Mouse (Mus musculus) forebrain, embryonic 13.5 days (tissue): Measurements from ENCODE around the gene Car9. TPM values are rescaled to one million over a fixed set of nuclear protein-coding genes. Genes with fewer than 3 reads are reported as not detected.

Experiments
- ATAC-seq: fragments of 200-750 bp; cut with Nextera tagmentation; 2 replicates; pipeline ENCODE4 v1.8.0; 2017
- H3K27ac ChIP-seq: fragments of 300-500 bp; sonication (generic); 2 replicates; pipeline ENCODE4 v1.5.1; 2015; ENCODE audit warnings: inconsistent platforms, mild to moderate bottlenecking, moderate library complexity
- H3K27me3 ChIP-seq: fragments of 300-500 bp; sonication (generic); 2 replicates; pipeline ENCODE4 v1.6.1; 2015; ENCODE audit warnings: mild to moderate bottlenecking, inconsistent platforms
- H3K36me3 ChIP-seq: fragments of 300-500 bp; sonication (generic); 2 replicates; pipeline ENCODE4 v1.6.1; 2015; ENCODE audit warnings: mild to moderate bottlenecking, inconsistent platforms; ENCODE audit not compliant: poor library complexity, severe bottlenecking
- H3K4me1 ChIP-seq: fragments of 300-500 bp; sonication (generic); 2 replicates; pipeline ENCODE4 v1.6.1; 2015; ENCODE audit warnings: inconsistent platforms
- H3K4me2 ChIP-seq: fragments of 300-500 bp; sonication (generic); 2 replicates; pipeline ENCODE4 v1.6.1; 2015; ENCODE audit warnings: inconsistent platforms, mild to moderate bottlenecking, moderate library complexity
- H3K4me3 ChIP-seq: fragments of 300-500 bp; sonication (generic); 2 replicates; pipeline ENCODE4 v1.5.1; 2015; ENCODE audit warnings: mild to moderate bottlenecking, inconsistent platforms
- H3K9ac ChIP-seq: fragments of 300-500 bp; sonication (generic); 2 replicates; pipeline ENCODE4 v1.6.1; 2015; ENCODE audit warnings: mild to moderate bottlenecking, inconsistent platforms
- H3K9me3 ChIP-seq: fragments of 300-500 bp; sonication (generic); replicated peaks from 2 replicates; pipeline ENCODE4 v1.6.1; 2016; ENCODE audit warnings: inconsistent platforms
- WGBS: fragments of 180-500 bp; shearing (Covaris S2); methylation state at CpG from one replicate; pipeline ENCODE4 v1.1.7; 2015; 5-methylcytosine and 5-hydroxymethylcytosine counted together
- polyA plus RNA-seq: library from polyadenylated mRNA; unstranded; fragments of >200 nt; fragmentation: Nextera tagmentation; extraction: Ambion mirVana; gene quantifications from 2 replicates; pipeline ENCODE4 v1.2.1, GENCODE M21; 2015

The Car9 gene
- polyA plus RNA-seq = 0.40 and 0.80 TPM in 2 replicates

DNA sequence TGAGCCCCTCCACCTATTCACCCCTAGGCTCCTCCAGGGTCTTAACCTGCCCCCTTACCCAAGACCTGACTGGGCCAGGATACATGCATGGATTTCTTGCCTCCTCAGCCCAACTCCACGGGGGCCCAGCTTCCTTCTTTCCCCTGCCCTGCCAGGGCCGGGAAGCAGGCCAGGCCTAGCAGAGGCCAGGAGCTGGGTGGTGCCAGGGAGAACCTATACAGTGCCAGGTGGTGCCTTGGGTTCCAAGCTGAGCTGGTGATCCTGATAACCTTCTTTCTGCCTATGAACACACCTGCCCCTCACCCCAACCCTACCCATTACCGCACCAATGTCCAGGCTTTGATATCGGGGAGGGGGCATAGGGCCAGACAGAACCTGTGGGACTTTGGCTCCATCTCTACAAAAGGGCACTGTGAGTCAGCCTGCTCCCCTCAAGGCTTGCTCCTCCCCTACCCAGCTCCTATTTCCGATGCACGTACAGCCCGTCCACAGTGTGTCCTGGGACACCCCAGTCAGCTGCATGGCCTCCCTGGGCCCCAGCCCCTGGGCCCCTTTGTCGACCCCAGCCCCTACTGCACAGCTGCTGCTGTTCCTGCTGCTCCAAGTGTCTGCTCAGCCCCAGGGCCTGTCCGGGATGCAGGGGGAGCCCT is at the start of gene Car9:
TSS of gene Car9 (plus strand) at position 431 of the 650 bp plus-strand sequence.
- peaks cover 33% of the 10 kb centered on the region for H3K27me3 ChIP-seq
- no peak within 1 kb of the TSS for H3K9ac ChIP-seq
- peak within 1 kb of the TSS; percentile 56 for H3K4me2 ChIP-seq
- 54% methylated on average over 9 of the region's 9 CpGs for WGBS
- ATAC-seq = no peak
- H3K9me3 ChIP-seq = no peaks in the 10 kb centered on the region
- no peaks in the 10 kb centered on the region for H3K36me3 ChIP-seq
- no peak within 1 kb of the TSS for H3K27ac ChIP-seq
- H3K4me3 ChIP-seq = no peak within 1 kb of the TSS
- H3K4me1 ChIP-seq = peaks cover 18% of the 10 kb centered on the region

DNA sequence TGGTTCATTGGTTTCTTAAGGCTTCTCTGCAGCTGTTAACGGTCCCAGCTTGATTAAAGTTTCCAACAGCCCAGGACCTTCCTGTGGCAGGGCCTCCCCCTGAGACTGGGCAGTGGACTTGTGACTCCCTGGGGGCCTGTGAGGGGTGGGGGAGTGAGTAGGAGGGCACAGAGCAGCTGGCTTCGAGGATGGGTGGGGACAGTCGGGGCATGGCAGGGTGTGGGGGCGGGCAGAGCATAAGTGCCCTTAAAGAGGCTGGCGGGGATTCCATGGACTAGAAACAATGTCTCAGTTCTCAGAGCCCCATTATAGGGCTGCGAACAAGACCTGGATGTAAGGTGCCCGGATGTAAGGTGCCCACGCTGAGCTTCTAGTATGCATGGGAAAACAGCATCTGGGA is 49.6 kb upstream of the Car9 start:
- Histone ChIP-seq H3K4me2 (no peak overlapping the region), H3K4me3 (no peak overlapping the region), H3K36me3 (no peaks in the 10 kb centered on the region), H3K27ac (no peak overlapping the region), H3K4me1 (peaks cover 11% of the 10 kb centered on the region), H3K9me3 (no peaks in the 10 kb centered on the region), H3K27me3 (peaks cover 26% of the 10 kb centered on the region), H3K9ac (no peak overlapping the region)
- ATAC-seq = no peak
- WGBS = 26% methylated on average over 8 of the region's 8 CpGs

GRCm38 (mm10) chr4:43463102-43463501 is 43.7 kb upstream of the Car9 start:
- Histone ChIP-seq H3K27me3 (no peaks in the 10 kb centered on the region), H3K9me3 (no peaks in the 10 kb centered on the region), H3K9ac (no peak overlapping the region), H3K36me3 (no peaks in the 10 kb centered on the region), H3K4me2 (no peak overlapping the region), H3K27ac (no peak overlapping the region), H3K4me3 (no peak overlapping the region), H3K4me1 (no peaks in the 10 kb centered on the region)
- 95% methylated on average over 5 of the region's 5 CpGs for WGBS
- ATAC-seq = no peak

DNA sequence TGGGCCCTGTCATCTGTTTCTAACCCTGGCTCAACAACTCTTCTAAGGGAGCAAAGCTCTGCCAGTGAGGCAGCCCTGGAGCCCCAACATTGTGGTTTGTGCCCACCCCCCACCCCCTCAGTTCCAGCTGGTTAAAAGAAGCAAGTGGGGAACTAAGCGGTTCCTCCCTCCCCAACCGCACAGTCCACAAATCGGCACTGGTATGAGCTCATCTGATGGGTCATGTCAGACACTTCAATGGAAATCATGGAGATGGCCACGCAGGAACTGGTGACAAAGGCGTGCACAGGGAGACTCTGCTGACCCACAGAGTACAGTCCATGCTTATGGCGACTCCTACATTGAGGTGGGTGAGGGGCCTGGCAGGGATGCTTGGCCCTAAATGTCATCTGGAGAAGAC is 40.8 kb upstream of the Car9 start:
- 87% methylated on average over 6 of the region's 6 CpGs for WGBS
- no peaks in the 10 kb centered on the region for H3K9me3 ChIP-seq
- H3K36me3 ChIP-seq = no peaks in the 10 kb centered on the region
- no peaks in the 10 kb centered on the region for H3K27me3 ChIP-seq
- H3K4me3 ChIP-seq = no peak overlapping the region
- no peak overlapping the region for H3K27ac ChIP-seq
- H3K4me1 ChIP-seq = no peaks in the 10 kb centered on the region
- no peak overlapping the region for H3K4me2 ChIP-seq
- ATAC-seq = no peak
- H3K9ac ChIP-seq = no peak overlapping the region

DNA sequence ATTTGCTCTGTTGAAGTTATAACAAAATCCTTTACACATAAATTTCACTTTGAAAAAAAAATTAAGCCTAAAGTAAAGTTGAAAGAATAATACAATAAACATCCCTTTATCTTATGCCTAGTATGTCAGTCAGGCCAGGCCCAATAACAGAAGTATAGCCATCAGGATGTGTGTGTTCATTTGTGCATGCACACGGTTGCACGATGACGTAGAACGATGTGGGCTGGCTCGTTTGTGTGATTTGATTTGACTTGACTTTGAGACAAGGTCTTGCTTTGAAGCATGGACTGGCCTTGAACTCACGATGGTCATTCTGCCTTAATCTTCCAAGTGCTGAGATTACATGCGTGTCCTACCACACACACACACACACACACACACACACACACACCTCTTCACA is 39.9 kb upstream of the Car9 start:
- no peak for ATAC-seq
- no peak overlapping the region for H3K27ac ChIP-seq

GRCm38 (mm10) chr4:43470301-43470700 is 36.5 kb upstream of the Car9 start:
- H3K9ac ChIP-seq = no peak overlapping the region
- H3K4me3 ChIP-seq = no peak overlapping the region
- ATAC-seq = no peak
- no peak overlapping the region for H3K27ac ChIP-seq
- no peaks in the 10 kb centered on the region for H3K4me1 ChIP-seq
- 94% methylated on average over 10 of the region's 10 CpGs for WGBS
- no peaks in the 10 kb centered on the region for H3K36me3 ChIP-seq
- H3K9me3 ChIP-seq = no peaks in the 10 kb centered on the region
- H3K4me2 ChIP-seq = no peak overlapping the region
- no peaks in the 10 kb centered on the region for H3K27me3 ChIP-seq

More for the DNA sequence above, 39.9 kb upstream of the Car9 start:
- no peak overlapping the region for H3K9ac ChIP-seq
- no peaks in the 10 kb centered on the region for H3K4me1 ChIP-seq
- H3K27me3 ChIP-seq = no peaks in the 10 kb centered on the region
- no peak overlapping the region for H3K4me3 ChIP-seq
- no peak overlapping the region for H3K4me2 ChIP-seq
- H3K36me3 ChIP-seq = no peaks in the 10 kb centered on the region
- 87% methylated on average over 7 of the region's 7 CpGs for WGBS
- no peaks in the 10 kb centered on the region for H3K9me3 ChIP-seq

DNA sequence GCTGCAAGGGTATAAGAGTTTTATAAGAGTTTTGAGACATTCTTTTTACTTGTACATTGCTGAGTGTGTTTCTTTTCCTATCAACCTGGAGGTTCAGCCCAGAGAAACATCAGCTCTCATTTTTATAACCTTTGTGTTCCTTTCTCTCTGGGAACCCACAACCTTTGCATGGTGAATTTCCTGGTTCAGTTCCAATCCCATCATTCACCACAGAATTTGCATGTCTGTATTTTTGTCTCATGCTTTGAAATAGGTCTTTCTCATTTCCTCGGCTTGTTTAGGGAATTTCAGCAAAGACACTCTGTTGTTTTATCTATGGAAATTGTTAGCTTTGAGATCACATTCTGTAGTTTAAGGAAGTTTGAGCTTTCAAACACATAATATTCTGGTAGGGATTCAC is 33.1 kb upstream of the Car9 start:
- H3K27ac ChIP-seq = no peak overlapping the region
- no peak for ATAC-seq
- H3K36me3 ChIP-seq = no peaks in the 10 kb centered on the region
- H3K4me1 ChIP-seq = no peaks in the 10 kb centered on the region
- no peaks in the 10 kb centered on the region for H3K9me3 ChIP-seq
- H3K9ac ChIP-seq = no peak overlapping the region
- H3K4me3 ChIP-seq = no peak overlapping the region
- no peaks in the 10 kb centered on the region for H3K27me3 ChIP-seq
- H3K4me2 ChIP-seq = no peak overlapping the region
- 86% methylated on average over 1 of the region's 1 CpGs for WGBS

DNA sequence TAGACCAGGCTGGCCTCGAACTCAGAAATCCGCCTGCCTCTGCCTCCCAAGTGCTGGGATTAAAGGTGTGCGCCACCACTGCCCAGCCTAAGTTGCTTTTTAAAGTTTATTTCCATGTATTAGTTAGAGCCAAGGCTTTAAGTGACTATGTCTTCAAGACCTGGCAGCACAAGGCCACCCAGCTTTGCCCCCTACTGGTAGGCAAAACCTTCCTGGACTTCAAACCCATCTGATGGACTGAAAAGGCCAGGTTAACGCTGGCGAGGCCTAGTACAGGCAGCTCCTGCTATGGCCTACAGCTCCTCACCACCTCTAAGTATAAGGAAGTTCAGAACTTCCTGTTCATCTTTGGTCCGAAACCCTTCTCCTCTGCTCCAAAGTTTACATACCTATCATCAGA is 30.2 kb upstream of the Car9 start:
- H3K4me2 ChIP-seq = no peak overlapping the region
- H3K4me3 ChIP-seq = no peak overlapping the region
- H3K27ac ChIP-seq = no peak overlapping the region
- H3K4me1 ChIP-seq = no peaks in the 10 kb centered on the region
- H3K9me3 ChIP-seq = no peaks in the 10 kb centered on the region
- no peaks in the 10 kb centered on the region for H3K36me3 ChIP-seq
- ATAC-seq = no peak
- WGBS = 95% methylated on average over 6 of the region's 6 CpGs
- no peak overlapping the region for H3K9ac ChIP-seq
- no peaks in the 10 kb centered on the region for H3K27me3 ChIP-seq

GRCm38 (mm10) chr4:43477857-43478533 is 28.8 kb upstream of the Car9 start:
- Histone ChIP-seq H3K9ac (peak overlapping the region; percentile 56), H3K27me3 (no peaks in the 10 kb centered on the region), H3K36me3 (no peaks in the 10 kb centered on the region), H3K4me3 (peak overlapping the region; percentile 33), H3K4me1 (no peaks in the 10 kb centered on the region), H3K27ac (no peak overlapping the region), H3K9me3 (no peaks in the 10 kb centered on the region), H3K4me2 (peak overlapping the region; percentile 54)
- WGBS = 17% methylated on average over 11 of the region's 11 CpGs
- peak; percentile 98 for ATAC-seq

DNA sequence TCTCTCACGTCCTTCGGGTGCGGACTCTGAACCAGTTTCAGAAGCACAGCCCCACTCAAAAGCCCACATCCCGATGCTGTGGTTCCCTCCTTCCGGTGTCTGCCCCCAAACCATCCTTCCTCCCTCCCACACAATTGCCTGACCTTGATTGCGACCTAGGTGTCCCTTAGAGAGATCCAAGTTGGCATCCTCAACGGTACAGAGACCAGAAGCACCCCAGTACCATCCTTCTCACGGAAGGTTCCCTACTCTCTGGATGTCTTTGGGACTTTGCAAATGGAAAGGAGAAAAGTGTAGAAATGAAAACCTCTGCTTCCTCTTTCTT is 28.3 kb upstream of the Car9 start:
- Histone ChIP-seq H3K4me2 (peak overlapping the region; percentile 54), H3K4me3 (peak overlapping the region; percentile 33), H3K4me1 (no peaks in the 10 kb centered on the region), H3K36me3 (no peaks in the 10 kb centered on the region), H3K9me3 (no peaks in the 10 kb centered on the region), H3K9ac (peak overlapping the region; percentile 56), H3K27me3 (no peaks in the 10 kb centered on the region), H3K27ac (no peak overlapping the region)
- 62% methylated on average over 8 of the region's 8 CpGs for WGBS
- no peak; the same call in none of the 2 replicates for ATAC-seq

GRCm38 (mm10) chr4:43478906-43479832 is 27.6 kb upstream of the Car9 start:
- Histone ChIP-seq H3K36me3 (no peaks in the 10 kb centered on the region), H3K4me1 (no peaks in the 10 kb centered on the region), H3K27ac (no peak overlapping the region), H3K27me3 (no peaks in the 10 kb centered on the region), H3K9me3 (no peaks in the 10 kb centered on the region), H3K4me2 (0 out of 2 replicates have a peak overlapping the region, but pooled peaks have one; percentile 3), H3K4me3 (no peak overlapping the region), H3K9ac (no peak overlapping the region)
- 50% methylated on average over 24 of the region's 24 CpGs for WGBS
- ATAC-seq = no peak

GRCm38 (mm10) chr4:43480985-43481384 is 25.8 kb upstream of the Car9 start:
- ATAC-seq = no peak
- Histone ChIP-seq H3K4me3 (no peak overlapping the region), H3K4me1 (no peaks in the 10 kb centered on the region), H3K9ac (no peak overlapping the region), H3K36me3 (no peaks in the 10 kb centered on the region), H3K4me2 (no peak overlapping the region), H3K9me3 (no peaks in the 10 kb centered on the region), H3K27ac (no peak overlapping the region), H3K27me3 (no peaks in the 10 kb centered on the region)
- 81% methylated on average over 5 of the region's 5 CpGs for WGBS
